Mouse (Mus musculus) cerebellum, postnatal 25 days (tissue): Measurements from ENCODE around the gene Tbc1d10a.

ENCODE experiments used
- DNase-seq, 2 experiments: peaks; one replicate each; pipeline ENCODE4 v3.0.0; 2021; ENCODE audit warnings: mixed read lengths in 2 of 2

The Tbc1d10a gene

GRCm38 (mm10) chr11:4217914-4218629 lies 31.5 kb downstream of the Tbc1d10a start, which contains the start of gene Castor1:
TSS of gene Castor1 (plus strand) at chr11:4218225.
- DNase-seq: peak; percentile 41 to 67

GRCm38 (mm10) chr11:4218637-4219036 lies 32.0 kb downstream of the Tbc1d10a start:
- DNase-seq: no peak

GRCm38 (mm10) chr11:4219317-4219751 lies 32.7 kb downstream of the Tbc1d10a start:
- DNase-seq: peak; percentile 71 to 82

- DNase-seq: no peak
Measured at GRCm38 (mm10) chr11:4219908-4220307, 33.3 kb downstream of the Tbc1d10a start.

- DNase-seq: peak; percentile 88 to 92
Measured at GRCm38 (mm10) chr11:4220443-4221400, 34.1 kb downstream of the Tbc1d10a start.

- no peak for DNase-seq
Measured at GRCm38 (mm10) chr11:4222046-4222950, 35.7 kb downstream of the Tbc1d10a start.

- no peak for DNase-seq
Measured at GRCm38 (mm10) chr11:4223393-4224188, 37.0 kb downstream of the Tbc1d10a start.

GRCm38 (mm10) chr11:4224223-4224622 lies 37.6 kb downstream of the Tbc1d10a start:
- no peak for DNase-seq

- DNase-seq: no peak
Measured at GRCm38 (mm10) chr11:4226569-4227325, 40.2 kb downstream of the Tbc1d10a start.

GRCm38 (mm10) chr11:4228463-4228862 lies 41.9 kb downstream of the Tbc1d10a start:
- peak; percentile 88 to 89 for DNase-seq

GRCm38 (mm10) chr11:4229841-4230240 lies 43.3 kb downstream of the Tbc1d10a start:
- DNase-seq: no peak

GRCm38 (mm10) chr11:4231435-4231834 lies 44.8 kb downstream of the Tbc1d10a start:
- no peak for DNase-seq

GRCm38 (mm10) chr11:4232644-4233043 lies 46.1 kb downstream of the Tbc1d10a start:
- DNase-seq: no peak

GRCm38 (mm10) chr11:4235052-4235655 lies 48.6 kb downstream of the Tbc1d10a start:
- no peak for DNase-seq

GRCm38 (mm10) chr11:4235665-4236545 lies 49.3 kb downstream of the Tbc1d10a start, which contains the start of gene Osm:
TSS of gene Osm (plus strand) at chr11:4236420.
- DNase-seq: no peak

- DNase-seq: no peak
Measured at GRCm38 (mm10) chr11:4236546-4237067, 50.0 kb downstream of the Tbc1d10a start.

GRCm38 (mm10) chr11:4237389-4237912 lies 50.9 kb downstream of the Tbc1d10a start:
- DNase-seq: no peak

GRCm38 (mm10) chr11:4238167-4238566 lies 51.6 kb downstream of the Tbc1d10a start:
- DNase-seq: no peak

GRCm38 (mm10) chr11:4239691-4240090 lies 53.1 kb downstream of the Tbc1d10a start:
- no peak for DNase-seq
